Mouse (Mus musculus) 416B (cell line): Measurements from ENCODE around the gene Zfp57.
"Not testable (repeated sequence)": the region's sequence is repeated elsewhere in the genome, so short reads cannot be mapped to it uniquely, and the experiment has no call there.

Experiments used
- DNase-seq: peaks from one replicate; pipeline ENCODE4 v3.0.0; 2011; ENCODE audit warnings: low read depth

Zfp57 gene

GRCm38 (mm10) chr17:37000863-37001262, at the start of gene Zfp57:
Gene Zfp57, plus strand, starts transcription at chr17:37001163.
- no peak for DNase-seq

- no peak for DNase-seq
Observed at GRCm38 (mm10) chr17:36952631-36953030, 48.3 kb upstream of the Zfp57 start.

GRCm38 (mm10) chr17:36953062-36953461, 47.9 kb upstream of the Zfp57 start:
- DNase-seq: no peak

- peak; percentile 99 for DNase-seq
Observed at GRCm38 (mm10) chr17:36957999-36958743, 42.8 kb upstream of the Zfp57 start, which contains the start of the genes Znrd1 and Znrd1as. Gene Znrd1, minus strand, starts transcription at chr17:36958559. Gene Znrd1as, plus strand, starts transcription at chr17:36958592.

GRCm38 (mm10) chr17:36958884-36959283, 42.1 kb upstream of the Zfp57 start:
- no peak for DNase-seq

- peak; percentile 52 for DNase-seq
Observed at GRCm38 (mm10) chr17:36961125-36961524, 39.8 kb upstream of the Zfp57 start.

- DNase-seq: peak; percentile 51
Observed at GRCm38 (mm10) chr17:36966875-36967274, 34.1 kb upstream of the Zfp57 start.

- no peak for DNase-seq
Observed at GRCm38 (mm10) chr17:36970316-36970890, 30.6 kb upstream of the Zfp57 start.

- DNase-seq: peak; percentile 36
Observed at GRCm38 (mm10) chr17:36971172-36971850, 29.7 kb upstream of the Zfp57 start.

GRCm38 (mm10) chr17:36972791-36973190, 28.2 kb upstream of the Zfp57 start:
- peak; percentile 82 for DNase-seq

GRCm38 (mm10) chr17:36973271-36973787, 27.6 kb upstream of the Zfp57 start:
- DNase-seq: no peak

- no peak for DNase-seq
Observed at GRCm38 (mm10) chr17:36981221-36981813, 19.6 kb upstream of the Zfp57 start, which contains the start of gene 2410137M14Rik. Gene 2410137M14Rik, minus strand, starts transcription at chr17:36981237.

GRCm38 (mm10) chr17:36981845-36982244, 19.1 kb upstream of the Zfp57 start:
- DNase-seq: no peak

- peak; percentile 55 for DNase-seq
Observed at GRCm38 (mm10) chr17:36982253-36983155, 18.5 kb upstream of the Zfp57 start.

- DNase-seq: no peak
Observed at GRCm38 (mm10) chr17:36988475-36988874, 12.5 kb upstream of the Zfp57 start.

GRCm38 (mm10) chr17:36989437-36989836, 11.5 kb upstream of the Zfp57 start, which contains the start of gene H2-M5:
Gene H2-M5, minus strand, starts transcription at chr17:36989537.
- no peak for DNase-seq

- DNase-seq: not testable (repeated sequence)
Observed at GRCm38 (mm10) chr17:36990630-36991029, 10.3 kb upstream of the Zfp57 start.

GRCm38 (mm10) chr17:36992336-36993104, 8.4 kb upstream of the Zfp57 start:
- DNase-seq: peak; percentile 92

GRCm38 (mm10) chr17:36993770-36994325, 7.1 kb upstream of the Zfp57 start:
- no peak for DNase-seq

GRCm38 (mm10) chr17:36994528-36994927, 6.4 kb upstream of the Zfp57 start:
- no peak for DNase-seq
